In the genomic region with DNA sequence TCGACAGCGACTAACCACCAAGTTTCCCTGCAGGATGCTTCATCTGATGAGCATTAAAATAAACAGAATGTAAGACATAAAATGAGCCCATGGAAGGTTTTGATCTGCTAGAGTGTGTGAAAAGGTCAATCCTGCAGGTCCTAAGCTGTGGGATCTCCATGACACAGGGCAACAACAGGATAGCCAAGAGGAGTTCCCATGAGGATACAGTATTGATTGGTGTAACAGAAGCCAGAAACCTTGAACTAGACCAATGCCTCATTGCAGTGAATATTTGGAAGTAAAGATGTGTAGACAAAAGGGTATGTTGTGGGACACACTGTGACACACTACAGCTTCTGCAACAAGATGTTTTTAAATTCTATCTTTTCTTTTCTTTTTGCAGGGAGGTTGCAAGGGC, we compare ENCODE assay signal across 20 mouse cellular contexts. TPM values are rescaled to one million over a fixed set of nuclear protein-coding genes. Genes with fewer than 3 reads are reported as not detected.
"Had no signal": no experiment of that assay in that cellular context is flagged by ENCODE, and none has a peak within 500 bp of the region (broad histone marks: within the 10 kb centered on the region; RNA-seq: fewer than 3 reads in every experiment).

No protein-coding gene starts in this region.

- H3K27me3 ChIP-seq: heart, embryonic 13.5 days; heart, embryonic 15.5 days; hindbrain, embryonic 12.5 days; intestine, embryonic 15.5 days; limb, embryonic 13.5 days; limb, embryonic 15.5 days; liver, embryonic 13.5 days; liver, embryonic 15.5 days had no signal

- H3K27ac ChIP-seq: heart, embryonic 13.5 days; heart, embryonic 15.5 days; hindbrain, embryonic 10.5 days; hindbrain, embryonic 12.5 days; hindbrain, embryonic 14.5 days; intestine, embryonic 15.5 days; layer of hippocampus, adult 2 months; left cerebral cortex, adult 2 months; limb, embryonic 13.5 days; limb, embryonic 15.5 days; liver, embryonic 13.5 days; liver, embryonic 15.5 days had no signal

- H3K36me3 ChIP-seq: heart, embryonic 15.5 days; hindbrain, embryonic 10.5 days; intestine, embryonic 15.5 days; liver, embryonic 13.5 days; liver, embryonic 15.5 days had no signal

- H3K4me3 ChIP-seq: heart, embryonic 13.5 days; heart, embryonic 15.5 days; hindbrain, embryonic 10.5 days; hindbrain, embryonic 12.5 days; intestine, embryonic 15.5 days; layer of hippocampus, adult 2 months; left cerebral cortex, adult 2 months; limb, embryonic 13.5 days; limb, embryonic 15.5 days; liver, embryonic 13.5 days; liver, embryonic 15.5 days had no signal

- H3K4me1 ChIP-seq: hindbrain, embryonic 10.5 days; hindbrain, embryonic 12.5 days; intestine, embryonic 15.5 days; limb, embryonic 13.5 days; limb, embryonic 15.5 days; liver, embryonic 13.5 days; liver, embryonic 15.5 days had no signal

- DNase-seq: gastrocnemius, postnatal 10 days; gastrocnemius, postnatal 25 days; kidney, adult 18-20 months; kidney, adult 8-10 months; kidney, postnatal 4 days; left cerebral cortex, postnatal 4 days; liver, embryonic 13.5 days had no signal

- H3K9ac ChIP-seq: heart, embryonic 13.5 days; heart, embryonic 15.5 days; hindbrain, embryonic 12.5 days; hindbrain, embryonic 14.5 days; intestine, embryonic 15.5 days; limb, embryonic 13.5 days; limb, embryonic 15.5 days; liver, embryonic 13.5 days; liver, embryonic 15.5 days had no signal

RNA-seq across cellular contexts. Expression of a gene that starts 29.3 kb away (rescaled TPM):
- total RNA-seq: layer of hippocampus, postnatal 10 days; layer of hippocampus, postnatal 25 days; left cerebral cortex, postnatal 4 days had no signal
